Mouse (Mus musculus) limb, embryonic 13.5 days (tissue): ENCODE results near the gene Ank2. TPM values are rescaled to one million over a fixed set of nuclear protein-coding genes. Genes with fewer than 3 reads are reported as not detected.

Experiments used
- ATAC-seq: fragments of 200-750 bp; cut with Nextera tagmentation; 2 replicates; pipeline ENCODE4 v1.8.0; 2017; ENCODE audit warnings: low read depth, moderate number of reproducible peaks, moderate TSS enrichment; ENCODE audit not compliant: low FRiP score
- H3K27ac ChIP-seq: fragments of 300-500 bp; sonication (generic); 2 replicates; pipeline ENCODE4 v1.5.1; 2015; ENCODE audit warnings: inconsistent platforms, mild to moderate bottlenecking, moderate library complexity
- H3K27me3 ChIP-seq: fragments of 300-500 bp; sonication (generic); 2 replicates; pipeline ENCODE4 v1.6.1; 2015; ENCODE audit warnings: mild to moderate bottlenecking, inconsistent platforms
- H3K36me3 ChIP-seq: fragments of 300-500 bp; sonication (generic); 2 replicates; pipeline ENCODE4 v1.6.1; 2015; ENCODE audit warnings: inconsistent platforms, mild to moderate bottlenecking, moderate library complexity
- H3K4me1 ChIP-seq: fragments of 300-500 bp; sonication (generic); 2 replicates; pipeline ENCODE4 v1.6.1; 2015; ENCODE audit warnings: inconsistent platforms
- H3K4me2 ChIP-seq: fragments of 300-500 bp; sonication (generic); replicated peaks from 2 replicates; pipeline ENCODE4 v1.6.1; 2015; ENCODE audit warnings: inconsistent platforms, mild to moderate bottlenecking, moderate library complexity
- H3K4me3 ChIP-seq: fragments of 300-500 bp; sonication (generic); 2 replicates; pipeline ENCODE4 v1.5.1; 2015; ENCODE audit warnings: moderate library complexity, mild to moderate bottlenecking, inconsistent platforms
- H3K9ac ChIP-seq: fragments of 300-500 bp; sonication (generic); 2 replicates; pipeline ENCODE4 v1.6.1; 2015; ENCODE audit warnings: mild to moderate bottlenecking, inconsistent platforms
- H3K9me3 ChIP-seq: fragments of 300-500 bp; sonication (generic); 2 replicates; pipeline ENCODE4 v1.6.1; 2016; ENCODE audit warnings: inconsistent platforms
- WGBS: fragments of 180-500 bp; shearing (Covaris S2); methylation state at CpG from one replicate; pipeline ENCODE4 v1.1.7; 2015; 5-methylcytosine and 5-hydroxymethylcytosine counted together
- polyA plus RNA-seq: library from polyadenylated mRNA; unstranded; fragments of >200 nt; fragmentation: Nextera tagmentation; extraction: Ambion mirVana; gene quantifications from 2 replicates; pipeline ENCODE4 v1.2.1, GENCODE M21; 2015

Gene Ank2
- polyA plus RNA-seq, 1 experiment from 2014 or later: 32.4 TPM

DNA sequence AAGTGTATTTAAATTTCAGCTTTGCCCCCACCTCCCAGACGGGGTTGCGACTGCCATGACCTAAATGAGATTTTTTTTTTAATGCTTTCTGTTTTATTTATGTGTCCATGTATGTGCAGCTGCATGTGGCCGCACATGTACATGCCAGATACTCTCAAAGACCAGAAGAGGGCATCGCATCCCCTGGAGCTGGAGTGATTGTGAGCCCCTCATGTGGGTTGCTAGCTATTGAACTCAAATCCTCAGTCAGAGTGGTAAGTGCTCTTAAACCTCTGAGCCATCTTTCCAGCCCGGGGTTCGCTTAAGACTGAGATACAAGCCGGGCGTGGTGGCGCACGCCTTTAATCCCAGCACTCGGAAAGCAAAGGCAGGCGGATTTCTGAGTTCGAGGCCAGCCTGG, 46.9 kb downstream of the Ank2 start:
- no peaks in the 10 kb centered on the region for H3K27me3 ChIP-seq
- no peak overlapping the region for H3K4me3 ChIP-seq
- no peaks in the 10 kb centered on the region for H3K9me3 ChIP-seq
- no peaks in the 10 kb centered on the region for H3K4me1 ChIP-seq
- no peak overlapping the region for H3K9ac ChIP-seq
- H3K27ac ChIP-seq: no peak overlapping the region
- no peak for ATAC-seq
- H3K36me3 ChIP-seq: no peaks in the 10 kb centered on the region
- 63% methylated on average over 13 of the region's 13 CpGs for WGBS
- H3K4me2 ChIP-seq: no peak overlapping the region

DNA sequence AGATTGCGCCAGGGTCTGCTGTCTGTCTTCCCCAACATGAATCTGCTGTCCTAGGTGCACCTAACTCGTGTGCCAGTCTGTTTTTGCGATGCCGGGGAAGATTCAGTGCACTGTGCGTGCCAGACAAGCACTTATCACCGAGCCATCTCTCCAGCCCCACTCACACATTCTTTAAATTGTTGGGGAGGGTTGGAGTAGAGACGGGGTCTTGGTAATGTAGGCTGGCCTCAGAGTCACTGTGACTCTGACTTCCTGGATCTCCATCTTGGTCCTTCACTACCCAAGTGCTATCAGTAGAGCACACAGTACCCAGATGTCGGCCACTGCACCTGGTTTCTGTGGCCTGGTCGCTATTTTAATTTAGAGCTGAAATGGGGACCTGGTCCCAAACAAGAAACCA, 47.4 kb downstream of the Ank2 start:
- ATAC-seq: no peak
- H3K9me3 ChIP-seq: no peaks in the 10 kb centered on the region

DNA sequence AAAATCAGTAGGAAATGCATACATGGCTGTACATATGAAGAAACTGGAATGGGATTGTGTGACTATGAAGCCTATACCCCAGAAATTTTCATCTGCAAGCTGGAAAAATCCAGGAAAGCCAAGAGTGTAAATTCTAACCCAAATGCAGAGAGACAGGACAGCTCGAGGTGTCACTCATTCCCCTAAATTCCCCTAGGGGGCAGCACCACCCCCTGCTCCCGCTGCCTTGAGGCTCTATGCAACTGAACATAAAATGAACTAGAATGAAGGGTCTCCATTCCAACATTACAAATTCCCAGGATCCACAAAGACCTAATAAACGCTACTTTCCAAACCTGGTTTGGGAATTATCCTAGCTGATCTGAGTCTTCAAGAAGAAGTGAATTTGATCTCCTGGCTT, 48.1 kb downstream of the Ank2 start:
- Histone ChIP-seq H3K27ac (no peak overlapping the region), H3K4me3 (no peak overlapping the region), H3K36me3 (no peaks in the 10 kb centered on the region), H3K4me1 (no peaks in the 10 kb centered on the region), H3K9ac (no peak overlapping the region), H3K9me3 (no peaks in the 10 kb centered on the region), H3K27me3 (no peaks in the 10 kb centered on the region), H3K4me2 (no peak overlapping the region)
- 9% methylated on average over 3 of the region's 3 CpGs for WGBS
- no peak for ATAC-seq

More for the DNA sequence above, 47.4 kb downstream of the Ank2 start:
- Histone ChIP-seq H3K4me3 (no peak overlapping the region), H3K9ac (no peak overlapping the region), H3K27ac (no peak overlapping the region), H3K4me1 (no peaks in the 10 kb centered on the region), H3K36me3 (no peaks in the 10 kb centered on the region), H3K4me2 (no peak overlapping the region), H3K27me3 (no peaks in the 10 kb centered on the region)
- WGBS: 60% methylated on average over 9 of the region's 9 CpGs

DNA sequence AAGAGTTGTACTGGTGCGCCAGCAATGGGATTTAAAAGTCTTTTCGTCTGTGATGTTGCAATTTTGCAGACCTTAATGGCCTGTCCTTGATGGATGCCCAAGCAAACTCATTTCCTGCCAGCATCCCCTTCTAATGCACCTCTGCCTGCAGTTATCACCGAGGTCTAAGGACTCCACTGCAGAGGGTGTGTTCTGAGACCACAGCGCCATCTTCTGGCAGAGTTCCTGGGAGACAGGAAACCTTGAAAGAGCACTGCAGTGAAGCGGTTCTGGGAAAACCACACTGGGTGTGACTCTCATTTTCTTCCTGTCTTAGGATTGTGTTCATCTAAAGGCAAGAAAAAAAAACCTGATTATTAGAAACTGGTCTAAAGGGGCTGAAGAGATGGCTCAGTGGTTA, 53.0 kb downstream of the Ank2 start:
- Histone ChIP-seq H3K4me1 (no peaks in the 10 kb centered on the region), H3K36me3 (no peaks in the 10 kb centered on the region), H3K4me3 (no peak overlapping the region), H3K27me3 (no peaks in the 10 kb centered on the region), H3K27ac (no peak overlapping the region), H3K9ac (no peak overlapping the region), H3K9me3 (no peaks in the 10 kb centered on the region), H3K4me2 (no peak overlapping the region)
- WGBS: 29% methylated on average over 5 of the region's 5 CpGs
- no peak for ATAC-seq

DNA sequence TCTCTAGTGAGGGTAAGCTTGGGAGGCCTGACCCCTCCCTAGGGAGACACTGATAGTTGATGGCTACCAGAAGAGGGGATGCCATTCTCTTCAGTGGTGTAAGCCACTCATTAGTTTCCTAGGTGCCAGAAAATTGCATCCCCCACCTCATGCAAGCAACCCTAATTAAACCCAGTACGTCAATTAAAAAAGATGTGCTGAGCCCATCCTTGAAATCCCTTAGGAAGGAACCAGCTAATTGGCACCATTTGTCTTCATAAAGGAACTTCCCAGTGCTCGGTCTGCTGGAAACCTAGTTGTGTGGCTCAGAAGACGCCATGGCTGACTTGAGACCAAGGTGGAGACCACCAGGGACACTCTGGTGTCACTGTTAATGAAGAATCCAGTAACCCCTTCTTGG, 65.9 kb downstream of the Ank2 start:
- Histone ChIP-seq H3K4me1 (no peaks in the 10 kb centered on the region), H3K9me3 (no peaks in the 10 kb centered on the region), H3K27ac (no peak overlapping the region), H3K4me3 (no peak overlapping the region), H3K36me3 (no peaks in the 10 kb centered on the region), H3K27me3 (no peaks in the 10 kb centered on the region), H3K4me2 (no peak overlapping the region), H3K9ac (no peak overlapping the region)
- 34% methylated on average over 3 of the region's 3 CpGs for WGBS
- ATAC-seq: no peak

DNA sequence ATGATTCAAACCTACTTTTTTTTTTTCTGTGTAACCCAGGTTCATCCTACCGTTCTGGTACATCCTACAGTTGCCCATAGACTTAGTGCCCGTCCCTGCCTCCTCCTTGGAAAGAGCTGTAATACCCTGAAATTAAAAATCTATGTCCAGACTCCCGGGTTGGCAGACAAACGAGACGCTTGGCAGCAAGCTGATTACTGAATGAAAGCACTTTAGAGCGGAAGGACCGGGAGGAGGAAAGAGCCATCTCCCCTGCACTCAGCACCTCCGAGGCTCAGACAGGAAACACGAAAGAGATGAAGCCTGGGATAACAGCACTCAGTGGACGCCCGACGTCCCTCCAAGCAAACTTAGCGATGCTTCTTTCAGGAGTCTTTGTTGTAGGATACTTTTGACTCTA, 69.3 kb downstream of the Ank2 start:
- Histone ChIP-seq H3K27me3 (no peaks in the 10 kb centered on the region), H3K36me3 (no peaks in the 10 kb centered on the region), H3K9ac (no peak overlapping the region), H3K9me3 (no peaks in the 10 kb centered on the region), H3K4me3 (no peak overlapping the region), H3K27ac (no peak overlapping the region), H3K4me1 (no peaks in the 10 kb centered on the region), H3K4me2 (no peak overlapping the region)
- no peak for ATAC-seq
- 76% methylated on average over 13 of the region's 13 CpGs for WGBS

DNA sequence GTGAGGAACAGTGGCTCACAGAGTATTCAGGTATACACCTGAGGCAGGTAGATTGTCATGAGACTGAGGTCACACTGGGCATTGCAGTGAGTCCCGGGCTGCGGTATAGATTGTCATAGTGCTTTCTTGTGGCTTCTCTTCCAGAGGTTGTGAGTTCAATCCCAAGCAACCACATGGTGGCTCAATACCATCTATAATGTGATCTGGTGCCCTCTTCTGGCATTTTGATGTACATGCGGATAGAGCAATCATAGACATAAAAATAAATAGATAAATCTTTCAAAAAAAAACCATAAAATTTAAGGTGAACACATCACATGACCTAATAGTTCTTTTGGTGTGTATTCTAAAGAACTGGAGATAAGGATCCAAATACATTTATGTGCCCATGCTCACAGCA, 70.6 kb downstream of the Ank2 start:
- Histone ChIP-seq H3K4me1 (no peaks in the 10 kb centered on the region), H3K36me3 (no peaks in the 10 kb centered on the region), H3K27ac (no peak overlapping the region), H3K9me3 (no peaks in the 10 kb centered on the region), H3K27me3 (no peaks in the 10 kb centered on the region), H3K9ac (no peak overlapping the region), H3K4me3 (no peak overlapping the region), H3K4me2 (no peak overlapping the region)
- no peak for ATAC-seq
- 89% methylated on average over 3 of the region's 3 CpGs for WGBS

DNA sequence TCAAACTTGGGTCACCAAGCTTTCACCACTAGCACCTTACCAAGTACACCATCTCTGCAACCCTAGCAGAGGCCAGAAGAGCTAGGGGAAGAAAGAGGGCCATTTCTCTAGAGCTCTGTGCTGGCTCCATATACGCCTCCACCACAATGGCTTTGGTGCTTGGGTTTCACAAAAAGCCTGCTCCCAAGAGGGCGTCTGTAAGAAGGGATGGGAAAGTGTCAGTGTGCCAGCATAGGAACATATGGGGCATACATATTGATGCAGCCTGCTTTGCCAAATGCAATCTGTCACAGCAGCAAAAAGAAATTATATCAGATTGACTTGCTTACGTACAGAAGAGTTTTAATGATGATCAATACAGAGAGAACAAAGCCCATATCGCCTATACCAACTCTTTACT, 82.2 kb downstream of the Ank2 start:
- Histone ChIP-seq H3K27ac (no peak overlapping the region), H3K27me3 (no peaks in the 10 kb centered on the region)
- no peak for ATAC-seq

DNA sequence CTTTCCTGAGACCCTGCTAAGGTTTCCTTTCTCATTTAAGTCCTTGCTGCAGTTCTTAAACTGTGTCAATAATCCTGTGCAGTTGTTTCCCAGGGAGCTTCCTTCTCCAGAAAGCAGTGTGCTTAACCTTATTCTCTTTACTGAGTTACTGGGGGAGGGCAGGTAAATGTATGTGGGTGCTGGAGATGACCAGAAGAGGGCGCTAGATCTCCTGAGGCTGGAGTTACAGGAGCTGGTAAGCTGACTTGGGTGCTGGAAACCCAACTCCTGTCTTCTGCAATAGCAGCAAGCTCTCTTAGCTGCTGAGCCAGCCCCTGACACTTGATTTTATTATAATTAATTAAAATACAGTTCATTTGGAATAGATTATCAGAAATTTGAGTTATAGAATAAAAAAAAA, 84.7 kb downstream of the Ank2 start:
- Histone ChIP-seq H3K27me3 (no peaks in the 10 kb centered on the region), H3K4me2 (no peak overlapping the region), H3K9ac (no peak overlapping the region), H3K4me3 (no peak overlapping the region), H3K9me3 (no peaks in the 10 kb centered on the region), H3K4me1 (peaks cover 8% of the 10 kb centered on the region; the same call in 1 of the 2 replicates), H3K36me3 (no peaks in the 10 kb centered on the region; the same call in 1 of the 2 replicates), H3K27ac (no peak overlapping the region)
- 52% methylated on average over 1 of the region's 1 CpGs for WGBS
- ATAC-seq: no peak

More for the DNA sequence above, 82.2 kb downstream of the Ank2 start:
- H3K4me2 ChIP-seq: no peak overlapping the region
- H3K4me1 ChIP-seq: peaks cover 8% of the 10 kb centered on the region; the same call in 1 of the 2 replicates
- H3K9ac ChIP-seq: no peak overlapping the region
- no peaks in the 10 kb centered on the region; the same call in 1 of the 2 replicates for H3K36me3 ChIP-seq
- no peaks in the 10 kb centered on the region for H3K9me3 ChIP-seq
- 84% methylated on average over 4 of the region's 4 CpGs for WGBS
- H3K4me3 ChIP-seq: no peak overlapping the region

DNA sequence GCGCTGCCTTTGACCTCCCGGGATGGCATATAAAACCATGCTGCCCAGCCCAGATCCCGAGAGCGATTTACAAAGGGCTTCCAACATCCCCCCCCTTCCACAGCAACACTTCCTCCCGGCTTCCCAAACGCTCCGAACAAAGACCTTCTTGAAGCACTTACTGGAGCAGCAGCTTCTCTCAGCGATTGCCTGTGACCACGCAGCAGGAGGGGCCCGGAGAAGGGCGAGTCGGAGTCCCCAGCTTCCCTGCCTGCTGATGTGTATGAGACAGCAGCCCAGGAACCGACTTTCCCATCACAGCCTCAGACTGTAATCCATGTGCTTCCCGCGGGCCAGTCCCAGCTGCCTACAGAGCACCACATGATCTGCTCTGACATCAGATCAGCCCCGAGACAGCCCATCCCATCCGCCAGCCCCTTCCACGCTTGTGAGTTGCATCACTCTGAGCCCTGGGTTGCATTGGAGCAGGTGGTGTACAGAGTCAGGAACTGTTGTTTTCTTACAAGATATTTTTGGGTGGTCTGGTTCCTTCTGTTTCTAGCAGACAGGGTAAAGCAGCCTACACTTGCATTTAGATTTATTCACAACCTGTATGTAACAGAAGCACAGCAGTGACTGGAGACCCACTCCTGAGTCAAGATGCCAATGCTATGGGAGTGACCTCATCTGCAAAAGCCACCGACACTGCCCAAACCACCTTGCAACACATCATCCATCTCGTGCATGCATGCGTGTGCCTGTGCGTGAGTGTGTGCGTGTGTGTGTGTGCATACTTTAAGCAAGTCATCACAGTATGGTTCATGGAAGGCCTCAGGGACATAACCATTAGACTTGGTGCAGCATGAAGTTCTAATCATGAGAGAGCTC, 90.2 kb downstream of the Ank2 start:
- peak; percentile 96 for ATAC-seq
- H3K36me3 ChIP-seq: no peaks in the 10 kb centered on the region

DNA sequence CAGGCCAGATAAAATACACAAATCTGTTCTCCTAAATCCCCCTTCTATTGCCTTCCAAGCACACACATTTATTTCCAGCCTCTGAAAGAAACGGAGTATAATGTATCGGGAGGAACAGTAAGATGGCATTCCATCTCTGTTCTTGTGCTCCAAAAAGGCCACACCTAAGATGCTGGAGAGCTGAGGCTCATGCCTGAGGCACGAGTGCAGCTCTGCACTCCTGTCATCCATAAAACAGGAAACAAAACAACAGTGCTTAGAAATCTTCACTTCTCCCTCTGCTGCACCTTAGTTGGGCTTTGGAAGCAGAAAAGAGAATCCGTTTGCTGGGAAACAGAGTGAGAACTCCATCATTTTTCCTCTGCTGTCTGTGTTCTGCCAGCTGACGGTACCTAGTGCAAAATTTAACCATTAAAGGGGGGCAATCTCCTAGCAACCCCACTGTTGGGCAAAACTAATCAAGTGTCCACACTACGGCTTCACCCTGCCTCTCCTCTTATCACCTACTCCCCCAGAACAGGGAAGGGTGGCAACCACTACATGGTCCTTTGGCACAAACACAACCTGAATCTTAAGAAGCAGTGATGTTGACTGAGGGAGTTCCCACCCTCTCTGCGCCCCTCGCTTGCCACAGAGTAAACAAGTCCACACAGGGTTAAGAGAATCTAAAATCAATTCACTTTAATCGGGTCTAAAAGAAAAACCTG, 91.1 kb downstream of the Ank2 start:
- Histone ChIP-seq H3K4me2 (peak overlapping the region; percentile 82), H3K9me3 (no peaks in the 10 kb centered on the region), H3K27ac (peak overlapping the region; percentile 61; the same call in 1 of the 2 replicates), H3K4me1 (peaks cover 21% of the 10 kb centered on the region), H3K36me3 (no peaks in the 10 kb centered on the region), H3K27me3 (no peaks in the 10 kb centered on the region), H3K4me3 (peak overlapping the region; percentile 57), H3K9ac (peak overlapping the region; percentile 74)
- whole genome bisulfite sequencing: 8% methylated on average over 9 of the region's 9 CpGs
- ATAC-seq: 0 out of 2 replicates have a peak, but pooled peaks have one; percentile 24

More for the DNA sequence above, 90.2 kb downstream of the Ank2 start:
- Histone ChIP-seq H3K9me3 (no peaks in the 10 kb centered on the region), H3K4me3 (peak overlapping the region; percentile 57), H3K4me2 (peak overlapping the region; percentile 82), H3K9ac (peak overlapping the region; percentile 74), H3K4me1 (peaks cover 21% of the 10 kb centered on the region), H3K27ac (peak overlapping the region; percentile 61), H3K27me3 (no peaks in the 10 kb centered on the region)
- 17% methylated on average over 23 of the region's 23 CpGs for WGBS

DNA sequence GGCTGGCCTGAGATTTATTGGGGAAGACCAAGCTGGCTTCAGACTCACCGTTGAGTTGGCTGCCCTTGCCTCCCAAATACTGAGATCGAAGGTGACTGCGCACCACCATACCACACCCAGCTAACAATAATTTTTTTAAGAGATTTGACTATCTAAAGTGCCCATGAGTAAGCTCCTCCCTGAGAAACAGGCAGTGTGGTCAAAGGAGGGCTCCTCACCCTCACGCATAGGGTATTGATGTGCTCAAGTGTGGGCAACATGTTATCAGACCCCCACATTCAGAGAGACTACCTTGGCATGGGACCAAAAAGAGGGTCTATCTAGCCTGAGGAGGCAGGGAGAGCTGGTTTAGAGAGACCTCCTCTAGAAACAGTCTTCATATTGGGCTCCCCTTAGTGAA, 92.3 kb downstream of the Ank2 start:
- ATAC-seq: no peak
- no peaks in the 10 kb centered on the region; the same call in 1 of the 2 replicates for H3K36me3 ChIP-seq

More for the DNA sequence above, 92.3 kb downstream of the Ank2 start:
- no peaks in the 10 kb centered on the region for H3K27me3 ChIP-seq
- H3K4me3 ChIP-seq: no peak overlapping the region
- WGBS: 95% methylated on average over 4 of the region's 4 CpGs
- H3K4me2 ChIP-seq: no peak overlapping the region
- no peak overlapping the region for H3K9ac ChIP-seq
- no peak overlapping the region for H3K27ac ChIP-seq
- no peaks in the 10 kb centered on the region for H3K9me3 ChIP-seq
- peaks cover 13% of the 10 kb centered on the region for H3K4me1 ChIP-seq
